Mouse (Mus musculus) CD8-positive naive resting alpha-beta T cell, adult 2 months (primary cell): ENCODE measurements around the gene Tuba3b.

Source experiments
- DNase-seq, 2 experiments: peaks; one replicate each; pipeline ENCODE4 v3.0.0; 2022; ENCODE audit warnings: low read depth in 2 of 2, low spot score in 2 of 2

The Tuba3b gene

DNA sequence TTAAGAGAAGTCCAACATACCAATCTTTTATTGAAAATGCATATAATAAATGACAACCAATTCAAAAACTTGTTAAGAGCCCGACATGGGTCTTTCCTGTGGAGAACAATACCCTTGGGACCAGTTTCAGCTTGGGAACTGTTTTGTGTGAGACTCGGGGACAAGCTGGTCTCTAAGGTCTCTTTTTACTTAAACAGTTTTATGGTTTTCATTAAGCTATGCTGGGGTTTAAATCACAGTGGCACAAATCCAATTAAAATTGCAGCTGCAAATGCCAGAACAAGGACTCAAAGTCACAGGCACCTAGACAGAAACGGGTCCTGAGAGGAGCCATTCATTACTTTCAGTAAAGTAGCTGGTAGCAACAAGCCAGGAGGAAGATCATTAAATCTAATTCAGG is 10.4 kb upstream of the Tuba3b start:
- no peak for DNase-seq

DNA sequence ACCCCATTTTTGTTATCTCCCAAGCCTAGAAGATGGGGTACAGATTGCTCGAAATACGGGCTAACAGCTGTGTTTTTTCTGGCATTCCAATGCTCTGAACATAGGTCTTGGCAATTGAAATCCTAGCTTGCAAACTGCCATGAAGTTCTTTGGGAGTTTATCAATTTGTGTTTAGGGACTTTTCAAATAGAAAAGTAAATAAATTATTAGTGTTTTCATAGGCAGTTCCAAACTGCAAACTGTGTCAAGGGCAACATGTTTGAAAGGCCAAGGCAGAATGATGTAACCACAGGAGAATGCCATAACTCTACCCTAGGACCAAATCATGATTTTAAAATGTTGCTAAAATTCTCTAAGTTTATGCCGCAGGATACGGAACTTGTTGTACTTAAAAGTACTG is 7.8 kb upstream of the Tuba3b start:
- DNase-seq, result no peak

DNA sequence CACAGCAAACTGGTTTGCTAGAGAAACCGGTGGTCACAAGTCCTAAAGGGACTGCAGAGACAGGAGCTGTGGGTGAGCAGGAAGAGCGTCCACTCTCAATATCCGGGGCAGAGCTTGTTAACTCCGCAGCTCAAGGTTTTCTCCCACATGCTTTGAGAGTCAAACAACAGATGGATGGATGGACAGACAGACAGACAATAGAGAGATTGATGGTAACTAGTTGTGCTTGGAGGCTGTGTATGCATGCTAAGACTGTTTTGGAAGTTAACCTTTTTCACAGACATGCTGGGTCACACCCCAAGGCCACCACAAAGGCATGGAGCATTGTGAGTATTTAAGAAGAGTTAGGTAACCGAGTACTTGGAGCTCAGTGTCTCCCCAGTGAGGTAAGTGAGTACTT is 6.9 kb upstream of the Tuba3b start:
- DNase-seq, result no peak

DNA sequence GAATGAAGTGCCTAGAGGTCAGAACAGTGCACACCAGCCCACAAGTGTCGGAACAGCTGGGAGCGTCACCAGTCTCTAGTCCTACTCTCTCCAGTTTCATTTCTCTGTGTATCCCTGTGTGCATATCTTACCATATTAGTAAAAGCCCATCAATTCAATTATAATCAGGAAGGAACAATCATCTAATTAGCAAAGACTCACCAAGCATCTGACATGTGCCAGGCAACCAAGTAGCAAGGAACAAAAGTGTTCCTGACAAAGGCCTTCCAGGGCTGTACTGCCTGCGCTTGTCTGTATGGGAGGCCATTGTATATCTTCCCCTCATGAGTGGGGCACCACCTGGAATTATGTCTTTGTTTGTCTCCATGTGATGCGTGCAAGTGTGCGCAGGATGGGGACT is 4.7 kb upstream of the Tuba3b start:
- no peak for DNase-seq

- DNase-seq, result no peak
Observed at GRCm38 (mm10) chr6:145612611-145613010, 2.9 kb upstream of the Tuba3b start.

- no peak for DNase-seq
Observed at GRCm38 (mm10) chr6:145614219-145614618, 1.3 kb upstream of the Tuba3b start, which contains the start of gene Lmntd1. Lmntd1 (minus strand) TSS chr6:145614319.

DNA sequence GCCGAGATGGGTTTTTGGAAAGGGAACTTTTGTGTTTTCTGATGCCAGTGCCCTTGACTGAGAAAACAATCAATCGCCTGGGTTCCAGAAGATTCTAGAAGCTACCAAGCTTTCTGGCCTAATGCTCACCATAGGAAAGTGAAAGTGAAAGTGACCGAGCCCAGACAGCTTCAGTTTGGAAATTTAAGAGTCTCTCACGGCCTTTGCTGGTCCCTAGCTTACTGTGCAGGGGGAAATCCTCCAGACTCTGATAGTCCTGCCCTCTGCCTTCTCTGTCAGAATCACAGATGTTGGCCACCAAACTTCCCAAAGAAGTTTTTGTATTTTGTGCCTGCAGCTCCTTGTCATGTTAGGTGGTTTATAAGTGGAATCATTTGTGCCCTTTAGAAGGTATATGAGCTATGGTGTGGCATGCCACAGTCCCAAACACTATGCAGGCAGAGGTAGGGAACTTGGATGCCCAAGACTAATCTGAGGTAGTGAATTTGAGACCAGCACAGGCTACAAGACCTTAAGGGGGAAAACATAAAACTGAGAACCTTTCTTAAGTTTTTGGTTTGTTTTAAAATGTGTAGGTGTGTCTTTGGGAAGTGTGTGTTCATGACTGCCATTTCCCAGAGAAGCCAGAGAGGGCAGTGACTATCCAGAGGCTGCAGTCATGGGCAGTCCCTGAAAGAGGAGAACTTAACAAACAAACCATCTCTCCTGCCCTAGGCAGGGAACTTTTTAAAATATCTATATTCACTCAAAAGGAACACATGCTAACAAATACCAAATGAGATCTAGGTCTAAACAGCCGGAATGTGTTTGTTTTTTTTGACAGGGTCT is 1.1 kb downstream of the Tuba3b start:
- DNase-seq, result no peak

- DNase-seq, result no peak
Observed at GRCm38 (mm10) chr6:145623141-145623540, 7.6 kb downstream of the Tuba3b start.

DNA sequence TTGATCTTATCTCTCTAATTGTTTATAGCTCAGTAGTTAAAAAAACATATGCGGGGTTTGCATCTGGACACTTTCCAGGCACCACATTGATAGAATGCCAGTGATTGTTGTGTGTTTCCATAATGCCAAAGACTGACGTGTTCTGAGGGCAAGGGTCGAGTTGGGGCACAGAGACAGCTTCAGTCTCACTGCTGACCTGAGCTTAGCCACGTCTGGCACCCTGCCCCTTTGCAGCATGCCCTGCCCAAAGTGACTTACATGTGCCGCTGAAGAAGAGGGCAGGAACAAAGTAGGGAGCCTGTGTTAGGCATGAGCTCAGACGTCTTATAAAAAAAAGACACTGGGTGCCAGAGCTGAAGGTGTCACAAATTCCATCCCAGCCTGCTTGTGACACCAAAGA is 14.7 kb downstream of the Tuba3b start:
- no peak for DNase-seq

DNA sequence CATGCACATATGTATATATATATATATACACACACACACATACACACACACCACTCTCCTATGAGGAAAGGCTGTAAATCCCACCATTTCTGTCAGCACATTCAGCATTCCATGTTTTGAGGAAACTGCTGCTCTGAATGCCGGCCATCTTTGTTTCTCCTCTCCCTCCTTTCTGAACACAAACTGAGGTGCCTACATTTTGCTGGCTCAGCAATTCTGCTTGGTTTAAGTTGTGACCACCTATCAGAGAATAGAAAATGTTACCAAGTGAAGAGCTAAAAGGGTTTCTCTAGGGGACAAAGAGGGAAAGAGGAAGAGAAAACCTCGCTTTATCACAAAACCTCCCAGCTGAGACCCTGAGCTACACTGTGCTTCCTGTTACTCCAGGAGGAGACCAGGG is 18.9 kb downstream of the Tuba3b start:
- no peak for DNase-seq

- no peak for DNase-seq
Observed at GRCm38 (mm10) chr6:145636682-145637081, 21.1 kb downstream of the Tuba3b start.

DNA sequence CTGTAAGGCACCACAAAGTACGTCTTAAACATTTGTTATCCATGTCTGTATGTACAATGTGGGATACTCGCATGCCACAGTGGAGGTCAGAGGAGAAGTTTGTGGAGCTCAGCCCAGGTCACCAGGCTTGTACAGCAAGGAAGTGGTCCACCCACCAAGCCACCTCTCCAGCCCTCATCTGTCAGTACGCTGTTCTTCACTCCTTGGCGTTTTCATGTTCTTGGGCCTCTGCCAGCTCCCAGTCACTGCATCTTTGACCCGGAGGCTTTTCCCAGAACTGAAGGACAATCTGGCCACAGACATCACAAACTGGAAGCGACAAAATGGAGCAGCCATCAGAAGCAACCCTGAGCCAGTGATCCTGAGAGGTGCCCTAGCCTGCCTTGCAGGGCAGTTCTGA is 22.7 kb downstream of the Tuba3b start:
- DNase-seq, result no peak

- DNase-seq, result no peak
Observed at GRCm38 (mm10) chr6:145640971-145641506, 25.5 kb downstream of the Tuba3b start.

DNA sequence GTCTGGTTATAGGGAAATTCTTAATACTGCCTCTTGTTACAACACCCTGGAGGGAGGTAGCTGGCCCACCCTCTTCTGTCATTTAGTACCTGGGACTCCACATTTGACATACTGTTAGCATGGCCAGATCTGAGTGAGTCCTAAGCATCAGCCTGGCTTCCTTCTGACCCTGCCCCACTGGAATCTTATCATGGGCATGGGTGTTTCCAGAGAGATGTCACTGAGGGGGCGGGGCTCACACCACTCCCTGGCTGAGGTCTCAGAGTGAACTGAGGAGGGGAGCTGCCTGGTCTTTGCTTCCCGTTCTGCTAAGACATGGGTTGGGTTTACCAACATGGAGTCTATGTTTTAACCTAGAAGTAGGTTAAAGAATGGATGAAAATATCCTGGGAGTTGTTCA is 36.4 kb downstream of the Tuba3b start:
- DNase-seq, result no peak

- no peak for DNase-seq
Observed at GRCm38 (mm10) chr6:145652986-145653385, 37.4 kb downstream of the Tuba3b start.

DNA sequence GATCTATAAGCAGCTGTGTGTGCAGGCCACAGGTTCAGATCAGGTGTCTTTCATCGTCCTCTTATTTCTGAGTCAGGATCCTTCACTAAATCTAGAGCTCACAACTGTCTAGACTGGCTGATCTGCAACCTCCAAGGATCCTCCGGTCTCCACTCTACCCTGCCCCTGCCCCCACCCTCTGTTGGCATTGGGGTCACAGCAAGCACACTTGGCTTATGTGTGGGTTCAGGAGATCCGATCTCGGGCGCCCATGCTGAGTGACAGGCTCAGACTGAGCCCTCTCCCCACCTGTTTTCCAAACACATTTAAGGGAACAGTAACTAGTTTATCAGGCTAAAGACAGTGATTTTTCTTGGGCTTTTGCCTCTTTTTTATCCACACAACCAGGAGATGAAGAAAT is 38.1 kb downstream of the Tuba3b start:
- no peak for DNase-seq

- no peak for DNase-seq
Observed at GRCm38 (mm10) chr6:145654062-145654836, 38.7 kb downstream of the Tuba3b start.

DNA sequence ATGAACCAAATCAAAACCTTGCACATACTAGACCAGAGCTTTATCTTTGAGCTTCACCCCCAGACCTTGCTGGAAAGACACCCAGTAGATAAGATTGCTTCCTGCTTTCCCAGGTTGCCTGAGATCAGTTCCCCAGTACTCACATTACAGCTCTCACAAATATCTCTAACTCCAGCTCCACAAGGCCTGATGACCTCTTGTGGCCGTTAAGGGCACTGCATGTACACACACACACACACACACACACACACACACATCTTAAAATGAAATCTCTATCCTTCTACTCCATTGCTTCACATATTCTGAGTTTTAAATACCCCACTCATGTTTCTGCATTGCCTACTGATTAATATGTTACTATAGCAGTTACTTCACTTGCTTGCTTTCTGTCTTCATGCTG is 40.1 kb downstream of the Tuba3b start:
- no peak for DNase-seq

DNA sequence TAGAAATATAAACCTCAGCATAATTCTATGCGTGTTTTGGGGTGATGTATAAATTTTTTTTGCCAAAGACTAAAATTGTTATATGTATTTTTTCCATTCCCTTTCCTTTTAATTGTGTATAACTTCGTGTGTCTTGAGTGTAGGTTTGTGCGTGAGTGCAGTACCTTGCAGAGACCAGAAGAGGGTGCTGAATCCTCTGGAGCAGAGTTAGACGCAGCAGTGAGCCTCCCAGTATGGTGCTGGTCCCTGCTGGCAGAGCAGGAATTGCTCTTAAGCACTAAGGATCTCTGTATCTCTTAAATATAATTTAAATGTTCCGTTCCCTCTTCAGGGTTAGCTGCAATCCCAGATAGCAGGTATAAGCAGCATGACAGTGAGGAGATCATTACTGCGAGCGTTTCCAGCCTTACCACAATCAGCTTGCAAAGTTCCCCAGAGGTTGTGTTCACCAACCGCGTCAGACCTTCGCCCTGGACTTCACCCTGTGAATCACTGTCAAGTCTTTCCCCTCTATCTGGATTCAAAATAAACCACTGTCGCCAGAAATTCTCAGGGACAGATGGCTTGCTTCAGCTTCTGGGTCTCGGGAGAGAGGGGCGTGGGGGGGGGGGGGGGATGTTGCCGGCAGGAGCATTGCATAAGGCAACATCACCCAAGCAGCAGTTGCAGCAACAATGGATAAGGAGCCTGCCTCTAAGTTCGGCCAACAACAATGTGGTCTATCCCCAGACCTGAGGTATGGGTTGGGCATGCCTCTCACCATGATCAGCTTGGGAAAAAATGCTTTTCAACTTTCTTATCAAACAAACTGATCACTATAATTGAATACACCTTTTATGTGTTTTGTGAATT is 41.4 kb downstream of the Tuba3b start:
- DNase-seq, result no peak

DNA sequence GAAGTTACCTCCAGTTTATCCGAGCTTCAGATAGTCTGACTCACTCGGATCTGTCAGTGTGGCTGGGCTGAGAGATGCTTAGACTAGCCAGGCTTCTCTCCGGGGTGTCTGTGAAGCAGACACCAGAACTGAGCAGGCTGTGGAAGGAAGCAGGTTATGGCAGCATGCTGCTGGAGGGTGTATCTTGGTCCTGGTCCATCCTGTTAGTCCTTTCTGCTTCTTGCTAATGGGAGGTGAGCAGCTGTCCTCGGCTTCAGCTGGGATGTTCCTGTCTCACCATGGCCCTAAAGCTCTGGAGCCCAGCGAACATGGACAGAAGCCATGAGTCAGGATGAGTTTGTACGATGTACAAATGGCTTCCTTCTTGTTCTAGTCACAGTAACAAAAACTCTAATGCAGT is 43.6 kb downstream of the Tuba3b start:
- DNase-seq, result no peak

DNA sequence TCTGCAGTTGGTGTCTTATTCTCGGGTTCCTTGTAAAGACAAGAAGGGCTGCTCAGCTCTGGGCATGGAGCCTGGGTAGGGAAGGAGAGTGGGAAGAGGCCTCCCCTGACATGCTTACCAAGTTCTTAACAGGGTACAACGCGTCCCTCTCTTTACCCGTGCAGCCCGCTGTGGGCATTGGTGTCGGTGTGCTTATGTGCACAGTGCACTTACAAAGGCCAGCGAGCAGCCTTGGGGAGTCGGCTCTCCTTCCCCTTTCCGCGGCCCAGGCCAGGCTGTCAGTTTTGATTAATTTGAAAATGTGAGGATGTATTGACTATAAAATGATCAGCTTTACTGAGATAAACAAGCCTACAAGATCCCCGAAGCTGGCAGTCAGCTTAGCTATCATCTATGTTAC is 45.4 kb downstream of the Tuba3b start:
- DNase-seq, result no peak
